Mouse (Mus musculus): ENCODE measurements around the gene Olfr16. TPM values are rescaled to one million over a fixed set of nuclear protein-coding genes. Genes with fewer than 3 reads are reported as not detected.

Gene Olfr16
- not detected for polyA plus RNA-seq (2017; shearing (Covaris generic))

- ATAC-seq = no peak
These were observed at the start of gene Olfr16 for GRCm38 (mm10) chr1:172950160-172950559. Gene Olfr16, plus strand, starts transcription at chr1:172950409.

- no peak for ATAC-seq
These were observed 46.9 kb upstream of the Olfr16 start for GRCm38 (mm10) chr1:172903313-172903712.

GRCm38 (mm10) chr1:172917115-172917514 lies 33.1 kb upstream of the Olfr16 start:
- no peak for ATAC-seq

- no peak for ATAC-seq
These were observed 31.8 kb upstream of the Olfr16 start for GRCm38 (mm10) chr1:172918450-172918849.

GRCm38 (mm10) chr1:172932197-172932596 lies 18.0 kb upstream of the Olfr16 start:
- no peak for ATAC-seq

DNA sequence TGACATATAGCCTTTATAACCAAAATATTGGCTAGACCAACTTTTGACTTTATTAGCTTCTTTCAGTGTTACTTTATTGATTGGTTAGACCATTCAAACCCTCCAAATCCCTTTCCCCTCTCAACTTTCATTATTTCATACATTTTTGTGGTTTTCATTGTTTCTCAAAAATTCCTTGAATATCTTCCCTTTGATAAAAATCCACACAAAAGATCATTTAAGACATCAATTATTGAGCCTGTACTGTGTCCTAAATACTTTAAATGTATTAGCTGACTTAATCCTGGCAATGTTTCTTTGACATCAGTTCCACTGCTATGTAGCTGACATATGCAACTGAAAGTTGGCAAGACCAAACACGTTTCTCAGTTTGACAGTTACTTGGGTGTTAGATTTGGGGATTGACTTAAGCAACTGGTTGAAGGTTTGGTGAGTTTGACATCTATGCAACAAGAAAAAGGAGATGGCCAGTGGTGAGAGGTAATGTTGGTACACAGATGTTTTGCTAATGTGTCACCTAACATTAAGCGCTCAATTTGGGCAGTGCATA lies 1.0 kb downstream of the Olfr16 start:
- ATAC-seq = no peak

GRCm38 (mm10) chr1:172955376-172955775 lies 5.2 kb downstream of the Olfr16 start:
- ATAC-seq = no peak

DNA sequence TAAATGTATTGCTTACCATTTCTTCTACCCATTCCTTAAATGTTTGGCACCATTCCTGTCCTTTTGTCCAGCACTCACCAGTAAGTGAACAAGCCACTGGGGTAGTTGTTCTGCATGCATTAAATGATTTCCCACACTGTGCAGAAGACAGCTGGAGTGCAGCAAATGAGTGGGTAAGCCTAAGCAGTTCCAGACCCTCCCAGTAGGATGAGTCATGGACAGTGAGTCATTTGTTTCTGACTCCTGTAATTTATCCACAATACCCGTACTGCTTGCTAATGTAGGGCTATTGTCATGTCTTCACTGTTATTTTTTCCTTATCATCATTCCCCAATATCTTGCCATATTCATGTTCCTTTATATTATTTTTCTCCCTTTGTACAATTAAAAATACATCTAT lies 10.2 kb downstream of the Olfr16 start:
- ATAC-seq = no peak

GRCm38 (mm10) chr1:172989794-172990634 lies 39.8 kb downstream of the Olfr16 start:
- ATAC-seq = no peak

DNA sequence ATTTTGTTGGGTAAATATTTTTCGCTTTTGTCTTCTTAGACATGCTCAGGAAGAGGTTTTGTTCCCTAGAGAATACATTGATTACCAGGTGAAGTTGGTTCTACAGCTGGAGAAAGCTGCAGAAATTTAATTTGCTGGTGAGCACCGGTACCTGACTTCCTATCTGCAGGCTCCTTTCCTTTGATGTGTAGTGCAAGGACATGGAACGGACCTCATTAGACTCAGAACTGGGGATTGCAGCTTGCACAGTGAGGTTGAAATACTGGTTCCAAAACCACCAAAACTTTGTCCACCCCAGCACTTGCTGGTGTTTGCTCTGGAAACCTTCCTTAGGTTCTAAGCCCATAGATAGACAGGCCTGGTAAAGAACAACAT lies 40.4 kb downstream of the Olfr16 start:
- ATAC-seq = no peak

Other genes with a start within 250 kb of the Olfr16 start
- gene Apcs, start 55.4 kb upstream of the Olfr16 start, polyA plus RNA-seq (2017; shearing (Covaris generic)) = not detected
- gene Olfr1408, start 187.0 kb downstream of the Olfr16 start, polyA plus RNA-seq (2017; shearing (Covaris generic)) = not detected
- not detected for gene Olfr1406, start 240.2 kb downstream of the Olfr16 start, polyA plus RNA-seq (2017; shearing (Covaris generic))
- gene Olfr218, start 247.4 kb downstream of the Olfr16 start, polyA plus RNA-seq (2017; shearing (Covaris generic)) = not detected

Measured in CD4-positive, CD25-positive, alpha-beta regulatory T cell, adult 4 months (primary cell).